Mouse (Mus musculus): ENCODE data around the gene Snw1. TPM values are rescaled to one million over a fixed set of nuclear protein-coding genes. Genes with fewer than 3 reads are reported as not detected.
"Not testable (repeated sequence)": the region's sequence is repeated elsewhere in the genome, so short reads cannot be mapped to it uniquely, and the experiment has no call there.

Gene Snw1
- polyA plus RNA-seq (2017; shearing (Covaris generic)), result 100 to 1,000 TPM; 207 to 236 (median 223) TPM

DNA sequence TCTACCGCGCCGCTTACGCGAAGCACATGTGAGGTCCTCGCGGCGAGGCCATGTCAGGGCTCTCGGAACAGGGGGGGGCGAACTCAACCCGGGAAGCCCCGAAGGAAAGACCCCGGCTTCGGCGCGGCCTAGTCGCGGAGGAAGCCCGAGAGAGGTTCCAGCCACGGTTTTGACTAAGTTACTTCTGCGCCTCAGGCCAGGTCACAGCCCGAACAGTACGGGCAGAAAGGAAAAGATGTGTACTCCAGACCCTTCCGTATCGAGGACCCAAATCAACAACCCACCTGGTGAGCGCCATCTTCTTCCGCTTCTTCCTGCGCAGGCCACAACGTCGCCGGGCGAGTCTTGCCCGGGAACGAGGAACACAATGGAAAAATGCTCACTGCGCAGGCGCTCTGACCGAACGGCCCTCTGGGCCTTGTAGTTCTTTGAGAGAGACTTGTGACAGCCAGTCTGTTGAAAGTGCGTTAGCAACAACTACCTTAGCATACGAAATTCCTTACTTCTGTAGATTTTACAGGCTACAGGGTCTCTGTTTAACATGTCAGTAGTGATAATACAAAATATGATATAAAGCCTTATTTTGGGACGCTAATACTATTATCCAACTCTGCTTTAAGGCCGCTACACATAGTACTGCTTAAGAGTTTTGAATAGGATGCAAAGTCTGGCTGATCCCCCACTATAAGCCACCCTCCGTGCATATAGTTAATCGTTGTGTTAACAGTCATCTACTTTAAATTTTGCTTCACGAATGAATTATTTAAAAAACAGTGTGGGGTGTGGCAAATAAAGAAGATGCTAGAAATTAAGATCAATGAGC lies at the start of gene Snw1:
Gene Snw1, minus strand, starts transcription at position 311 of the 823 bp plus-strand sequence.
- peak; percentile 95 for ATAC-seq

DNA sequence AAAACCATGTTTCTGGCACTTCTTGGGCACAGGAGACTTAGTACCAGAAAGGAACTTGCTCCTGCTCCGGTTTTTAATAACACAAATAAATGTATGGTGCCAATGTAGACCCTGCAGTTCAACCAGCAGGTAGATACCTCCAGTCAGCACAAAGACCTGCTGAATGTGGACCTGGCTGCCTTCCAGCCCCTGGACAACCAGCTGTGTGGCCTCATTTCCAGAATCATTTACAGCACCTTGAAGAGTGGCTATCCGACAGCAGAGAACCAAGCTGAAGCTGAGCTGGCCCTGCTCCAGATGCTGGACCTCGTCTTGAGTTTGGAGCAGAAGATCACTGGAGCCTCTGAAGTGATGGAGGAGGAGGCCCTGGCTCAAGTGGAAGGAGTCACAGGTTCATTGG lies 47.5 kb upstream of the Snw1 start:
- not testable (repeated sequence) for ATAC-seq

DNA sequence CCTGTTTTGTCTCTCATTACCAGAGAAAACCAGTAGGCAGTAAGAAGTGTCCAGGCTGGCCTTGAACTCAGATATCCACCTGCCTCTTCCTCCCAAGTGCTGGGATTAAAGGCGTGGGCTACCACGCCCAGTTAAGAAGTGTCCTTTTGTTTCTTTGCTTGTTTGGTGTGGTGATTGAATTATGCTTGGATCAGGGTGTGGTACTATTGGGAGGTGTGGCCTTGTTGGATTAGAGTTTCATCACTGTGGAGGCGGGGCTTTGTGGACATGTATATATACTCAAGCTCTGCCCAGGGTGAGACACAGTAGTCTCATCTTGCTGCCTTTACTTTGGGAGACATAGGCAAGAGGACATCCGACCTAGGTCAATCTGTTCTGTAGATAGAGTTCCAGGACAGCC lies 41.9 kb upstream of the Snw1 start, which contains the start of gene Gm8300:
Gene Gm8300, plus strand, starts transcription at position 301 of the 400 bp plus-strand sequence.
- not testable (repeated sequence) for ATAC-seq

DNA sequence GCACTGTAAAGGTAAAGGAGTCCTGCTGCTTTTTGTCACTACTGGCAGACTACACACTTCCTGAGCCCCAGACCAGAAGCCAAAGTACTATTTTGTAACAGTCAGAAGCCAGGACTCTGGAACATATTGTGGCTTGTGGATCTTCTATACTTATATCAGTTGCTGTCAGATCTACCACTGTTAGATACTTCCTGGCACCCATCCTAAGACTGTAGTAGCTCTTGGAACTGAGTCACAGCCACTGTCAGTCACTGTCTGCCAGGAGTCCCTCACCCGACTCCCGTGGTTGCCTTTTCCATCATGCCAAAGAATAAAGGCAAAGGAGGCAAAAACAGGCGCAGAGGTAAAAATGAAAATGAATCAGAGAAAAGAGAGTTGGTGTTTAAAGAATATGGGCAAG lies 22.3 kb upstream of the Snw1 start, which contains the start of gene Gm5788:
Gene Gm5788, plus strand, starts transcription at position 301 of the 400 bp plus-strand sequence.
- ATAC-seq, result not testable (repeated sequence)

DNA sequence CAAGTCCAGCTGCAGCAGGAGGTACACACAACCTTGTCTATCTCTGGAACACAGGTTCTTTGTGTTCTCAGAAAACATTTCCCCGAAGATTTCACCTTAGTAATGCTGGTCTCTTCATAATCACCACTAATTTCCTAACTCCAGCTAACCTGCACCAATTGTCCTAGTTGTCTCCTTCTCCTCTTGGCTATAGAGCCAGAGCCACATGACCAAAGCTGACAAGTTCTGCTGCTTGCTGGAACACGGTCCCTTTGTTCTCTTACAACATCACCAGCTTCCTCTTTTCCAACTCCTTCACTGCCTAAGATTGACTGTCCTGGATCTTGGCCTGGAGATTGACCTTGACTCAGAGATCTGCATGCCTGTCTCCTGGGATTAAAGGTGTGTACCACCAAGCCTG lies 16.6 kb upstream of the Snw1 start:
- not testable (repeated sequence) for ATAC-seq

DNA sequence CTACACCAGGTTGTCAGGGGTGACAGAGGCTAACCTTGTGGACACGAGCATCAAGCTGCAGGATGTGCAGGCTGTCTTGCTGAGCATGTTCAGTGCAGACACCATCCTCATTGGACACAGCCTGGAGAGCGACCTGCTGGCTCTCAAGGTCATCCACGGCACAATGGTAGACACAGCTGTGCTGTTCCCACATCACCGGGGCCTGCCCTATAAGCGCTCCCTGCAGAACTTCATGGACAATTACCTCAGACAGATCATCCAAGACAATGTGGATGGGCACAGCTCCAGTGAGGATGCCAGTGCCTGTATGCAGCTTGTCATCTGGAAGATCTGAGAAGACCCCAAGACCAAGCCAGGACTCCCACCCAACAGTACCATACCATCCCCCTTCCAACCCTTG lies 10.4 kb upstream of the Snw1 start:
- not testable (repeated sequence) for ATAC-seq

DNA sequence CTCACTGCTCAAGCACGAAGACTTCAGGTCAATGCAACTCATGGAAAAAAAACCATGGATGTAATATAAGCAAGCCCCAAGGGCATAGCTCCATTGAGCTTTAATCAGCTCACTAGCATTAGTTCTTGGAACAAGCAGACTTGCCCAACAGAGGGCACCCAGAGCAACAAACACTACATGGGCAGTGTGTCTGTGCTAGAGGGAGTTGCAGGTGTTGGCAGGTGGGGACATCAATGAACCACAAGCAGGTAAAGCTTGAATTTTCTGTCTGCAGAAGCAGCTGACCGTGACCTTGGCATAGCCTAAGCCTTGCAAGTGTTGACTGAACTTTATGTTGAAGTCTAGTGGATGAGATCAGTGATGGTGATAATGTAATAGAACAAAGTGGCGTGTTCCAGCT lies 2.7 kb upstream of the Snw1 start:
- no peak for ATAC-seq

DNA sequence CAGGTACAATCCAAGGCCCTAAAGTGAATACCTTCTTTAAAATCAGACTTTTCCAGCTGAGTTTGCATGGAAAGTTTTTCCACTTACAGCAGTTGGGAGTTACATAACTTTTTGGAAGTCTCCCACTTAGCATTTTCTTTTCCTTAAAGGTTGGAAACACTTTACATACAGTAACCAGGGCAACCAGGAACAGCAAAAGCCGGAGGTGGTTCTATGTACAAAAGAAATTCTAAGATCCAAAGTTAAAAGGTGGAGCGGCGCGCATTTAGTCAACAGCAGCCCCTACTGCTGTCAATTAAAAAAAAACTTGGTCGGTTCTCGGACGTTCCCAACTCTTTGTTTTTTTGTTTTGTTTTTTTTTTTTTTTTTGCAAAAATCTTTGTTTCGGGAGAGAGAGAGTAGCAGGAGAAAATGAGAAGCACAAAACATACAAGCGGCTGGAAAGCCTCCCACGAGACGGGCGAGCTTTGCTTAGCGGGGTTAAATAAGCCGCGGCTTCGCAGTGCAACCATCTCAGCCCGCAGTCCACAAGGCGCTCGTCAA lies 582 bp downstream of the Snw1 start:
- ATAC-seq, result no peak

DNA sequence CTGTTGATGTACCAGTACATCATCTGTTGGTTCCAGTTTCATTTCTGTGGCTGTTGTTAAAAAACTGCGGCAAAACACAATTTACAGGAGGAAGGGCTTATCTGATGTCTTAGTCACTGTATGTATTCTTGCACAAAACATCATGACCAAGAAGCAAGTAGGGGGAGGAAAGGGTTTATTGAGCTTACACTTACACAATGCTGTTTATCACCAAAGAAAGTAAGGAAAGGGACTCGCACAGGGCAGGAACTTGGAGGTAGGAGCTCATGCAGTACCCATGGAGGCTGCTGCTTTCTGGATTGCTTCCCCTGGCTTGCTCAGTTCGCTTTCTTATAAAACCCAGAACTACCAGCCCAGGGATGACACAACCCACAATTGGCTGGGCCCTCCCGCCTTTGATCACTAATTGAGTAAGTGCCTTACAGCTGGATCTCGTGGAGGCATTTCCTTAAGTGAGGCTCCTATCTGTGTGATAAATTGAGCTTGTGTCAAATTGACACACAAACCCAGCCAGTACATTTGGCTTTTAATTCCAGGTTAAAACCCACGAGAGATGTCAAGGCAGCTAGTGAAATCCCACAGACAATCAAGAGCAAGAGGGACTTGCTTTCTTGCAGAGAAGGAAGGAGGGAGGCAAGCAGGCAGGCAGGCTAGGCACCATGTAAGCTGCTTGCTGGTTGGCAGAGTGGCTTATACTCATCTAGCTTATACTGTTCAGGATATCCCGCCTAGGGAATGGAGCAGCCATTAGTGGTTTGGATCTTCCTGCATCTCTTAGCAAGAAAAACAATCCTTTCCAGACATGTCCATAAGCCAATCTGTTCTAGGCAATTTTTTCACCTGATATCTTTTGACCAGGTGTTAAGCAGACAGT lies 1.6 kb downstream of the Snw1 start:
- ATAC-seq, result no peak

DNA sequence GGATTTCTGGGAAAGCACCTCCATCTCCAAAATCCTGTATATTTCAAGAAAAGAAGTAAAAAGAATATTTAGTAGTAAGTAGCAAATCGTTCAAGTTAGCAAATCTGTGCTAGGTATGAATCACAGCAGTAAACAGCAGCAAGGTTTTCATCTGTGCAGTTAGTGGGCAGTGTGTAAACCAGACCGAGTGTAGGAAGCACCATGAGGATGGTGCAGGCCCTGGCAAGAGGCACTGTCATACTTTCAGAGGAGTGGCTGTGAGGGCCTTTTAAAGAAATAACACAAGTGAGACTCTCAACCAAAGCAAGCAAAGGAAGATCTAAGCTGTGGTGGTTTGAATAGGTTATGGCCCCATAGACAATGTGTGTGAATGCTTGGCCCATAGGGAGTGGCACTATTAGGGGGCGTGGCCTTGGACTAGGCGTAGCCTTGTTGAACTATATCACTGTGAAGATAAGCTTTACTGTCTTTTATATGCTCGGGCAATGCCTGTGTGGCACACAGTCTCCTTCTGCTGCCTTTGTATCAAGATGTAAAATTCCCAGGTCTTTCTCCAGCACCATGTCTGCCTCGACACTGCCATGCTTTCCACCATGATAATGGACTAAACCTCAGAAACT lies 7.3 kb downstream of the Snw1 start:
- ATAC-seq, result no peak

DNA sequence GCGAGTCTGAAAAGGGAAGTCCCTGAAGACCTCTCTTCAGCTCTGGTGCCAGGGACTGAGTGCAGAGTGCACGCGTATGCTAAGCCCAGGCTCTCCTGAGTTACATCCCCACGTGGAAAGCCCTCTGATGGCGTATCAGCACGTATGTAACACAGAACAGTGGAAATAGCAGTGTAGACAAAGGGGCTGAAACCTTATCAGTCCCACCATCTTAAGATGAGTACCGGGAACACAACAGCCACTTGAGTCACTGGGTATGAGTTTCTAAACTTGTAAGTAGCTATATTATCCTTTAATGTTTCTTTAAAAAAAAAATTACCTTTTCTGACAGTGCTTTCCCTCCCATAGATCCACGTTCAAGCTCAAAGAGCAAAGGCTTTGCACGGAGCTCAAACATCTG lies 22.6 kb downstream of the Snw1 start:
- no peak for ATAC-seq

DNA sequence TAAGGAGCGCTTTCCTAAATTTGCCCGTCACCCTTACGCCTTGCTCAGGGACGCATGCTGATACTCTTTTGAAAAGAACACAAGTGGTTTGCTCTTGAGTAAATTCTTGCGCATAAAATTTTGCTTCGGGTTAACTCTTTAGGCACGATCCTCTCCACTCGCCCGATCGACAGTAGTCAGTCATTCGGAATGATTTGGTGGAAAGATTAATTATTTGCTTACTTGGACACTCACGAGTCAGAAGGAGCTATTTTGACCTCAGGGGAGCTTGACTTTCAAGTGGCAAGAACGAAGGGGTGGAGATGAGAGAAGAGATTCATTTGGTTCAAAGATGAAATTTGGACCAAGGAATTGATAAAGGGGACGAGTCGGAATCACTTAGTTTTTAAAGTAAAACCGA lies 27.9 kb downstream of the Snw1 start:
- no peak for ATAC-seq

DNA sequence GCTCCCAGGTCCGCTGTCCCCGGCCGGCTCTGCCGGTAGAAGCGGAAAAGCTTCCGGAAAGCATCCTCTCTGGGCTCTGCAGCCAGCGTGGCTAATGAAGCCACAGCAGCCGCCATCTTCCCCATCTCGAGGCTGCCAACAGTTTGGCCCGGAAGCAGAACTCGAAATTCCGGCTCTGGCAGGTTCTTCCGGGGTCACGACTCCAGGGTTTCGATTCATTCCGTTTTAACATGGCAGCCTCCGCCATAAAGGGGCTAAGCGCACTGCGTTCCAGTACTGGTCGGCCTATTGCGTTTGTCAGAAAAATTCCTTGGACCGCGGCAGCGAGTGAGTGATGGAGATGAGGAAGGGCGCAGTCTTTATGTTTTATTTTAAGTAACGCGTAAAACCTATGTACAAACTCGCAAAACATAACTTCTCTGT lies 28.4 kb downstream of the Snw1 start, which contains the start of the genes Slirp and Alkbh1:
Gene Slirp, plus strand, starts transcription at position 197 of the 423 bp plus-strand sequence.
Gene Alkbh1, minus strand, starts transcription at position 318 of the 423 bp plus-strand sequence.
- peak; percentile 94 for ATAC-seq

DNA sequence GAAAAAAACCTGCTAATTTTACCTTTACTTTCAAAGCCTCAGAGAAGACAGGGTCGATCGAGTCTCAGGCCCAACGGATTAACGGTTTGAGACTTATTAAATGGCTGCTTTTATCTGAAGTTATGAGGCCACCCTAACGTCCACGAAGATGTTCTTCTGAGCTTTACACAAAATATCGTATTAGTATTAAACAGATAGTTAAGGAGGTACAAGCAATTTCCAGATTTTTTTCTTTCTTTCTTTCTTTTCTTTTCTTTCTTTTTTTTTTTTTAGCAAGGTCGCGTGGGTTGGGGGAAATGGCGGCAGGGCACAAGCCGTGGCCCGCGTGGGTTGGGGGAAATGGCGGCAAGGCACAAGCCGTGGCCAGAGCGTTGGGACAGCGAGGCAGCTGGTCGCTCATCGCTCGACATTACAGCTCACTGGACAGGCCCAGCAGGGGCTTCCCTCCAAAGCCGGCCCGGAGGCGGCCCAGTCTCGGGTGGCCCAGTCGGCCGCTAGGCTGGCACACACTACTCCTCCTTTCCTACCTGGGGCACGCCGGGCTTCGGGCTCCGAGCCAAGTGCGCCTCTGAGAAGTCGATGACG lies 28.9 kb downstream of the Snw1 start:
- ATAC-seq, result peak; percentile 55

DNA sequence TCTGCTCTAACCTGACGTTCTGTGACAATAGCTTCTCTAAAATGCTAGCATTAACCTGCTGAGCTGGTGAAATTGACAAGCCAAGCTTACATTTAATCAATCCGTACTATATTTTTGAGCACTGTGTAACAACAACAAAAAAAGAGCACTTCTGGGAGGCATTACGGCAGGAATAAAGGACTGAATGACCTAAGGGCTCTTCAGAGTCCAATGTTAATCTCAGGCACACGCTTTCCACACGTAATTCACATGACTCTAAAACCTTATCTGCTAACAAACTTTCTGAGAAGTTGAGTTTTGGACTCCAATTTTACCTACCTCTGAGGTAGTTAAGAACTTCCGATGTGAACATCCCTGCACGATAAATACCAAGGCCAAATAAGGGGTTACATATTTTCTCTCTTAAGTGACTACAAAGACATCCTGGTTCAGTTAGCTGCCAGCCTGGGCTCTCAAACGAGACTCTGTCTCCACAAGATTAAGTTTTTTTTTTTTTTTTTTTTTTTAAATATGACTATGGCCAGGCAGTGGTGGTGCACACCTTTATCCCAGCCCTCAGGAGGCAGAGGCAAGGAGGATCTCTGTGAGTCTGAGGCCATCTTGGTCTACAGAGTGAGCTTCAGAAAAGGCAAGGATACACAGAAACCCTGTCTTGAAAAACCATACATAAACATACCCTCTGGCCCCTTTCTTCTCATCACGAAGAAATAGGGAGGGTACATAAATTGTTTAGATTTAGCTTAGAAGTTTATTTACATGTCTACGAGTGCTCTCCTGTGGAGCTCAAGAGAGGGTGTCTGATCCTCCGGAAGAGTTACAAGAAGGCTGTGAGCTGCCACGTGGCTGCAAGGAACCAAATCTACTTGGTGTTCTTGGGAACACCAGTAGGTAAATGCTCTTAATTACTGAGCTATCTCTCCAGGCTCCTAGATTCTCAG lies 29.6 kb downstream of the Snw1 start:
- ATAC-seq, result no peak

DNA sequence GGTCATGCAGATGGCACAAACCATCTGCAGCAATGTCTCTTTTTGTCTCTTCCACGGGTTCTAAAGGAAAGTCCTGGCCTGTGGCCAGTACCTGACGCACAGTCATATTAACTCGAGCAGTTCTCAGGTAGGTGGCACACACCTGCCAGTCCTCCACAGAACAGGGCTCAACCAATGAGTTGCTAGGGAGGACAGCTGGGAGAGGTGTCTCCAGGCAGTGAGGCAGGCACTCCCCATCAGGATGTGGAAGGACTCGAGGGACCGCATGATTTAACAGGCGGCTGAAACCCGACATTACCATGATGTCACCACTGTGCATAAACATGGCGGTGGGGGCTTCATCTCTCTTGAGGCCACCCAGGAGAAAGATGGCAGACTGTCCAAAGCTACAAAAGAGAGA lies 43.2 kb downstream of the Snw1 start:
- no peak for ATAC-seq

DNA sequence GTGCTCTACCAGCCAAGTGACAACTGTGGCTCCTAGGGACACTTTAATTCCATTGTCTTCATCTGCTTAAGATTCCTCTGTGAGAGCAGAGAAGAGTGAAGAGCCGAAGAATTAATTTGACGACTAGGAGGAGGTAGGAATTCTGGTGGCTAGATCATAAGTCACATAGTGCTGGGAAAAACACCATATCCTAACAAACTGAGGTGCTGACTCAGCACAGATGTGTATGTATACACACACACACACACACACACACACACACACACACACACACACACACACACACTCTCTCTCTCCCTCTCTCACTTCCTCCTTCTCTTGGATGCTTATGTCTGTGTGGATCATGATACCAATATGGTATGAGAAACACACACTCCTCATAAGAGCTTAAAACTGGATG lies 43.8 kb downstream of the Snw1 start:
- ATAC-seq, result no peak

DNA sequence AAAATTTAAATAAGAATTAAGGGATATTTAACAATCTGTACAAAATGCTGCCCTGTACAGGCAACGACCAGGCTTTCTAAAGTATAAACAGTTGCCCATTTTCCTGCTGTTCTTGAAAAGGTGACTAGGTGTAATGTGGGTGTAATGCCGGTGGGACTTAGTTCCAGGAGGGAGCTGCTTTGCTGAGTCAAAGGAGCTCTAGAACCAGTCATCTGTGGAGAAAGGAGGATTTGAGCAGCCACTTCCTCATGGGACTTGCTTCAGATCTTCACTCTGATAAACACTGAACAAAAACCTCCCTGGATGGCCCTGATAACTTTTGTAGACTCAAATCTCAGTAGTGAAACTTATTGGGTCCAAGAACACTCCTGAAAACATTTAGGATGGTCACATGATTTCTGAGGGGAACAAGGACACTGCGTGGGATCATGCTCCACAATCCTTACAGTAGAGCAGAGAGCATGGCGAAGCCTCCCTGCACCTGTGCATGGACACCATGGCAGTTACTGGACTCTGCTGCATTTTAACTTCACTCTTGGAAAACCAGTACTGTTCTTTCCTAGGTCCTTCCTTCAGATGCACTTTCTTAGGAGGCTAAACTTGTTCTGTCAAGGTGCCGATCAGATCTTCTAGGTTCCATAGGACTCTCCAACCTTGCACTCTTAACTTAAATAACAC lies 45.6 kb downstream of the Snw1 start:
- no peak for ATAC-seq

DNA sequence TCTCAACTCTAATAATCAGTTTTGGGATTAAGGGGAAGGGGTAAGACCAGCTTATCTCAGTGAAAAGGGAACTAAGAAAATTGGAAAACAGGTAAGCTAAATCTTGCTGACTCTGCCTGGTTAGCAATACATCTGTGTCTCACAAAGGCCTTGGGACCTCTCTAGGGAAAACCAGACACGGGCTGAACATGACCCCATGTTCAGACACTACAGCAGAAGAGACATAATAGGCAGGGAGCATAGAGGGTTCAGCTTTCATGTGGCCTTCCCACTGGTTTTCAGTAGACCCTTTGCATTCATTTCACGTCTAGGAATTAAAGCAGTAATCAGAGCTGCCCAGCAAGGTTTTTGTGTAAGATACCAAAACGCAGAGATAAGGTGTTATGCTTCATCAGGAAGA lies 47.6 kb downstream of the Snw1 start:
- no peak for ATAC-seq

DNA sequence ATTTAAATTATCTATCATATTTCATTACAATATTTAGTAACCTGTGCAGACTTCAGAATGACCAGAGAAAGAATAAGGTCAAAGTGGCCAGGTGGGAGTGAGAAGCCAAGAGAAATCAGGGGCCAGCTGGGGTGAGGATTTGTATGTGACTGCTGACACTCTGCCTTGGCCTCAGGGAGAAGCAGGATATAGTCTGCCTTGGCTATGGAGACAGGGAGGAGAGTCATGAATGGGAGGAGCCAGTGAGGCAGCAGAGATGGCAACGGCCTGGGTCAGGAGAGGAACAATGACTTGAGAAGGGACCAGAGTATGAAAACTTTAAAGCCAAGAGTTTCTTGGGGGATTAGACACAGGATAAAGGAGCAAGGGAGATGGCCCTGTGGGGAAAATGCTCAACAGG lies 48.4 kb downstream of the Snw1 start:
- ATAC-seq, result no peak
